Mouse (Mus musculus) natural killer cell, adult 2 months (primary cell): ENCODE results near the gene Cntnap1.
"Not testable (repeated sequence)": the region's sequence is repeated elsewhere in the genome, so short reads cannot be mapped to it uniquely, and the experiment has no call there.

Experiments used
- DNase-seq, 2 experiments: peaks; one replicate each; pipeline ENCODE4 v3.0.0; 2022; ENCODE audit warnings: low spot score in 2 of 2

The Cntnap1 gene

DNA sequence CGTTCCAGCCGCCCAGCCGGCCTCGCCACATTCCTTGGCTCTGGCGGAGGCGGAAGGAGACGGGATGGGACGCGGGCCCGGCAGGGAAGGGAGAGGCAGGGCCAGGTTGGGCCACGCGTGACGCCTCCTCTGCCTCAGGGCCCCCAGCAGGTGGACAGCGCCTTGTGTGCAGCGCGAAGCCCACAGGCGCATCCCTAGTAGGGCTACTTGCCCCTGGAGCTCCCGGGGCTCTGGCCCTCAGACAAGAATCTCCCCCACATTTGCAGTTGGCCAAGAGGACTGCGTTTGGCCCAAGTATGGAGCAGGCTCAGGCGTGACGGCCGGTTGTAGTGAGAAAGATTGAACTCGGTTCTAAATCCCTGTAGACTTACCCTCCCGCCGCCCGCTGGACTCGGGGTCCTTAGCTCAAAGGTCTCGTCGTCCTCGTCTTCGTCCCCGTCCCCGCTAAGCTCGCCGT, at the start of gene Cntnap1:
Gene Cntnap1, plus strand, starts transcription at position 170 of the 457 bp plus-strand sequence.
- DNase-seq, result no peak

DNA sequence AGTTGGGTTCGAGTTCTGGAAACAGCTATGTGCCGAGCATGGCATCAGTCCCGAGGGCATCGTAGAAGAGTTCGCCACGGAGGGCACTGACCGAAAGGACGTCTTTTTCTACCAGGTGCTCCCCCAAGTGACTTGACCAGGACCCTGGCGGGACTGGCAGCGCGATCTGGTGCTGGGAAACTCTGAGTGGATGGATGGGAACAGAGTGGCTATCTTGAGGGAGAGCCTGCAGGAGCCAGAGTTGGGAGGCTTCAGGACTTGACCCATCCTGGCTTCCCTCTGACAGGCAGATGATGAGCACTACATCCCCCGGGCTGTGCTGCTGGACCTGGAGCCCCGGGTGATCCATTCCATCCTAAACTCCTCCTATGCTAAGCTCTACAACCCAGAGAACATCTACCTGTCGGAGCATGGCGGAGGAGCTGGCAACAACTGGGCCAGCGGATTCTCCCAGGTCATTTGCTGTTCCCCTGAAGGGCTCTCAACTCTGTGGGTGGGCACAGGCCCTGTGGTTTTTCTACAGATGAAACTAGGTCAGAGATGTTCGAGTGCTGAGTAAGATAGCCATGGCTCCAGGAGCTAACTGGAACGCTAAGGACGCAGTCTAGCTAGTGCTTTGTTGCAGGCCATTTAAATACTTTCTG, 49.7 kb upstream of the Cntnap1 start:
- DNase-seq, result no peak

DNA sequence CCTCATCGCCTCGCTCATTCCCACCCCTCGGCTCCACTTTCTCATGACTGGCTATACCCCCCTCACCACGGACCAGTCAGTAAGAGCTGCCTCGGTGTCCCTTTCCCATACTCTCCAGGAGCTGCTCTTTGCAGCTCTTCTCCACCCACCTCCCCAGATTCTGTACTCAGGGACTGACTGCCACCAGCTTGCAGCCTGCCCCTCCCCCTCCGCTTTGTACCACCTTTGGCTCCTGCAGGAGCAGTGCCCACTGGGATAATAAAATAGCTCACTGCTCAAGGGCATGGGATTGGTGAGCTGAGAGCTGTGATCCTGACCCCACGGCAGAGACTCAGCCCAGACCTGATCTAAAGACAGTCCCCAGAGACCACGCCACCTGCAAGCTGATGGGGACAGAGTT, 45.8 kb upstream of the Cntnap1 start:
- not testable (repeated sequence) for DNase-seq

DNA sequence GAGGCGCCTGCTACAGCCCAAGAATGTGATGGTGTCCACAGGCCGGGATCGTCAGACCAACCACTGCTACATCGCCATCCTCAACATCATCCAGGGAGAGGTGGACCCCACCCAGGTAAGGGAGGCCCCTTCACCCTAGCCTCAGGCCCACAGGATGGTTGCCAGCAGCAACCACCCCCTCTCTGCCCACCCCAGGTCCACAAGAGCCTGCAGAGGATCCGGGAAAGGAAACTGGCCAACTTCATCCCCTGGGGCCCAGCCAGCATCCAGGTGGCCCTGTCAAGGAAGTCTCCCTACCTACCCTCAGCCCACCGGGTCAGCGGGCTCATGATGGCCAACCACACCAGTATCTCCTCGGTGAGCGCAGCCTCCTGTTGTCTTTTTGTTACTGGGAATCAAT, 45.3 kb upstream of the Cntnap1 start:
- DNase-seq, result not testable (repeated sequence)

DNA sequence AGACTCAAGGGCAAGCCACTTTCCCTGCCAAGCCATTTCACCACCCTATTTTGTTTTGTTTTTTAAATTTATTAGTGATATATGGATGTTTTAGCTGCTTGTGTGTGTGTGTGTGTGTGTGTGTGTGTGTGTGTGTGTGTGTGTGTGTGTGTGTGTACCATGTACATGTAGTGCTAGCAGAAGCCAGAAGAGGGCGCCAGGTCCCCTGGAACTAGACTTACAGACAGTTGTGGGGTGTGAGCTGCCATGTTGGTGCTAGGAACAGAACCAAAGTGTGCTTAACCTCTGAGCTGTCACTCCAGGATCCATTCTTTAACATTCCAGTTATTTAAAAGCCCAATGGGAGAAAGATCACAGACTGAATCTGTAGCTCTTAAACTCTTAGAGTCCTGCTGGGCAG, 43.2 kb upstream of the Cntnap1 start:
- peak in 1 of 2 experiments; percentile 36 for DNase-seq

DNA sequence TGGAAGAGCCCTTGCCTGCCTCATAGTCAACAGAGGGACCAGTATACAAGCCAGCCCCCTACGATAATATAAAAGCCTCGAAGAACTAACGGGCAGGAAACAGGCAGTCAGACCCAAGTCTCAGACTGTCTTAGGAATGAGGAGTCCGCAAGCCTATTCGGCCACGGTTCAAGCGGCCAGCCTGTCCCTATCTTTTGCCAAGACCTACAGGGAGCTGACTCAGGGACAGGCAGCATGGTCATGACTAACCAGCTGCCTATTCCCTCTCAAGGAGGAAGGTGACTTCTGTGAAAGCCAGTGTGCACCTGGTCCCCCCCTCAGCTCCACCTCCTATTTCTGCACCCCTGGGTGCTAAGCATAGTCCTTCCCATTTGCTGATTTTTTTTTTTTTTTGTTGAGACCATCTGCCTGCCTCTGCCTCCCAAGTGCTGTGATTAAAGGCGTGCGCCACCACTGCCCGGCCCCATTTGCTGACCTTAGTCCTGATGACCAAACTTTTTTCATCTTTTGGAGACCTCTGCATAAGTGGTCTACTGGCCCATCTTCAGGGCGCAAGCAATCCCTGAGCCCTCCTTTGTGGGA, 41.2 kb upstream of the Cntnap1 start:
- DNase-seq, result no peak

DNA sequence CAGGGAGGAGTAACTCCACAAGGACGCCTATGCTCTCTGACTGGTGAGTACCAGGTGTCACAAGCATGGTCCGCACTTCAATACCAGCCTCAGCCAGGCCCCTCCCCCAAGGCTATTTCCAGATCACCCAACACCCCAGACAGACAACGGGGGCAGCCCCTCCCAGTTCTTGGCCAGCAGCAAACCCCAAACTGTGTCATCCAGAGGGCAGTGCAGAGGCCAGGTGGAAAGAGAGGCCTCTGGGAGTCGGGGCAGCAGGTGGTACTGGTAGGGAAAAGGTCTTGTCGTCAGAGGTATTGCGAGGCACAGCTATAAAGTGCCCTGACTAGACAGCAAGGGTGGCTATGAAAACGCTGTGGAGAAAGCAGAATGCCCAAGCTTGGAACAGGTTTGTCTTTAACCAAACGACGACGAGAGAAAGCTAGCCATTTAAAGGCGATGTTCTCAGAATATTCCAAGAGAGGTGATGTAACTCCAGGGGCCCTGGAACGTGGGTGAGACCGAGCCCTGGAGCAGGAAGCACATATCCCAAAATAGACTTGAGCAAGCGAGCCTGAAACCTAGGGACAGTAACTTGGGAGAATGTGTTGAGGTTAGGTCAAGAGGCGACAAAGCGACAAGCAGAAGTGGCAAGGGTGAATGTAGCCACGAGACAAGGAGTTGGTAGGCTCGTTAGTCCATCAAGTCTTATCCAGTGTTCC, 40.1 kb upstream of the Cntnap1 start:
- DNase-seq, result no peak

DNA sequence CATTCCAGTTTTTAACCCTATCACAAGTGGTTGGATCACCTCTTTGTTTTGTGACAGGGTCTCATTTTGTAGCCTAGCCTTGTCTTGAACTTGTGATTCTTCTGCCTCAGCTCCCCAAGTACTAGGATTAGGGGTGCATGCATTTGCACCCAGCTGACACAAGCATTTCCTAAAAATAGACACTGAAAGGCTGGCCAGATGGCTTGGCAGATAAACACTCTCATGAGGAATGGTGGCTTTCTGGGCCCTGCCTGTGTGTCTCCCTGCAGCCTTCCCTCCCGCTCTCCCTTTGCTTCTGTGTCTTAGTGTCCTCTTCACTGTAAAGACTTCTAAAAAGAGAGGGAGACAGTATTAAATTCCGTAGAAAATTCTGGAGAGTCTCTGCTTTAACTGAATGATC, 39.1 kb upstream of the Cntnap1 start:
- DNase-seq, result no peak

DNA sequence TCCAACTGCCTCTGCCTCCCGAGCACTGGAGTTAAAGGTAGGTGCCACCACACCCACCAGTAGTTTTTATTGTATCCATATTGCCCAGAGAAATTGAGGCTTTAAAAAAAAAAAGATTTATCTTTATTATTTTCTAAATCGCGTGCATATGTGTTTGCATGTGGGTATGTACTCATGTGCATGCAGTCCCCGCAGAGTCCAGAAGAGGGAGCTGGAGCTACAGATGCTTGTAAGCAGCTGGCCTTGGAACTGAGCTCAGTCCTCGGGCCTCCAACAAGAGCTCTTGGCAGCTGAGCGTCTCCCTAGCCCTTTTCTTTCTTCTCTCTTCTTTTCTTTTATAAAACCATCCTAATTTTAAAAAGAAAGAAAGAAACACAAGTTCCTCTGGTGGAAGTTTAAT, 38.6 kb upstream of the Cntnap1 start:
- no peak for DNase-seq

DNA sequence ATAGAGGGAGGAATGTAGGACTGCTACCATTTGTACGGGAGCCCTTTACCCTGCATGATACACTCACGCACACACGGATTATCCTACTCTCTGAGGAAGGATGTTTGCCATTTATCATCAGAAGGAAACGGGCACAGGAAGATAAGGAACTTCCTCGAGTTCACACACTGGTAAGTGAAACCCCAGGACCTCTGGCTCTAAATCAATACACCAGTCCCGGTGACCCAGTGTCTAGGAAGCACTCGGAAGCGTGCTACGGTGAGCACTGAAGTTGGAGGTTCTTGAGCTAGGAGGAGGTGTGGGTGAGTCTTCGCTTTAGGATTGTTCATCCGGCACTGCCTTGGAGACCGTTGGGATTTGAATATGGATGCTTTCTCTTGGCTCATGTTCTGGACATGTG, 37.3 kb upstream of the Cntnap1 start:
- no peak for DNase-seq

DNA sequence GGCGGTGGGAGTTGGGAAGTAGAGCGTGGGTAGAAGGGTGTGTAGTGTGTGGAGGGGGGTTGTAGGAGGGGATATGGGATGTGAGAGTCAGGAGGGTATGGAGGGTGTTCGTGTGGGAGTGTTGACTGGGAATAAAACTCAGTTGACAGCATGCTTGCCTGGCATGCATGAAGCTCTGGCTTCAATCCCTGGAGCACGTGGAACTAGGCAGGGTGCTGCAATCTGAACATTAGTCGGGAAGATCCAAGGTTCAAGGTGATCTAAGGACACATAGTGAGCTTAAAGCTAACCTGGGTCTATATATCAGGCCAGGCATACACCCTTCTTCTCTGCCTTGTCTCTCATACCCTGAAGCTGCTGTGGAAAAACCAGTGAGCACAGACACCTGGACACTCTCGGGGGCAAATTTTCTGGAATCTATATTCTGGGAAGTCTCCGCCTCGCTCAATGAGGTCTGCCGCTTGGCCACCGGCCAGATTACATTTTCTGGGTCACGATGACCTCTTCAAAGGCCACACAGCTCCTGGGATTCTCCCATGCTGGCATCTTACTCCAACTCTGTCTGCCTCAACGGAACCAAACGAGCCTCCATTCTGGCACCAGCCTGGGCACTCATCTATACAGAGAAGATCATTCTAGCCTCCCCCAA, 36.0 kb upstream of the Cntnap1 start:
- no peak for DNase-seq

DNA sequence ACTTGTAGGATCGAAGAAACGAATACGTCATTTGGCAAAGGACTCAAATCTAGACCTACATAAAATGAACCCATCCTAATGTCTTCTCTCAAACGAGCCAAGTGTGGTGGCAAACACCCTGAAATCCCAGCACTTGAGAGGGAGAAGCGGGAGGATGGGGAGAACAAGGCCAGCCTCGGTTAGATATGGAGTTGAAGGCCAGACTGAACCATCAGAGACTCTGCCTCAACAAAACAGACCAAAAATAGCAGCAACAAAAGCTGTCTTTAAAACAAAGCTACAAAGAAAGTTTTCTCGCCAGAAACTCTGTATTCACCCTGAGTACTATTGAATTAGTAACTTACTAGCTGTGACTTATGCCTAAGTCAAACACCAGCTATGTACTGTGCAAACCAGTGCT, 33.3 kb upstream of the Cntnap1 start:
- DNase-seq, result no peak

DNA sequence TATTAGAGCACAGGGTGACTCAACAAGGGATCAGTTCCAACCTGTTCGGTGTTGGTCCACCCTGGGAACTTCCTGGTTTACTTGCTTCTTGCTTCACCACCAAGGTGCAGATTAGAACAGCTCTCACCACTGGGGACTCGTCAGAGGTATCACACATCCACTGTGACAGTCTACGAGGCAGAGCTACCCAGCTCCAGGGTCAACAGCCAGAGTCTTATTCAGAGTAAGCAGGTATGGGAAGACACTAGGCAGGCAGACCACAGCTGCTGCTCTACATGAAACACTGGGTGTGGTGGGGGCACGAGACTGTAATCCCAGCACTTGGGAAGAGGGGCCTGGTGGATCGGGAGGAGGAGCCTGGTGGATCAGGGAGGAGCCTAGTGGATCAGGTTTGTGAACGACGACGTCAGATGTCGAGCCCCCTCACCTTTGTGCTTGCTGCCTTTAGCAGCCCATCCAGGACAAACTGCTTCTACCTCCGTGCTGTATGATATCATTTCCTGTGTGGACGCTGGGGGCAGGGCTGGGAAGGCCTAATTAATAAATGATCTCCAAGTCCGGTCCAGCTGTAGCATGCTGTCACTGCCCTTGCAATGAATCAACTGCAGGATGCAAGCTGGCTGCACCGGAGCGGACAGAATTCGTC, 31.7 kb upstream of the Cntnap1 start:
- no peak for DNase-seq

DNA sequence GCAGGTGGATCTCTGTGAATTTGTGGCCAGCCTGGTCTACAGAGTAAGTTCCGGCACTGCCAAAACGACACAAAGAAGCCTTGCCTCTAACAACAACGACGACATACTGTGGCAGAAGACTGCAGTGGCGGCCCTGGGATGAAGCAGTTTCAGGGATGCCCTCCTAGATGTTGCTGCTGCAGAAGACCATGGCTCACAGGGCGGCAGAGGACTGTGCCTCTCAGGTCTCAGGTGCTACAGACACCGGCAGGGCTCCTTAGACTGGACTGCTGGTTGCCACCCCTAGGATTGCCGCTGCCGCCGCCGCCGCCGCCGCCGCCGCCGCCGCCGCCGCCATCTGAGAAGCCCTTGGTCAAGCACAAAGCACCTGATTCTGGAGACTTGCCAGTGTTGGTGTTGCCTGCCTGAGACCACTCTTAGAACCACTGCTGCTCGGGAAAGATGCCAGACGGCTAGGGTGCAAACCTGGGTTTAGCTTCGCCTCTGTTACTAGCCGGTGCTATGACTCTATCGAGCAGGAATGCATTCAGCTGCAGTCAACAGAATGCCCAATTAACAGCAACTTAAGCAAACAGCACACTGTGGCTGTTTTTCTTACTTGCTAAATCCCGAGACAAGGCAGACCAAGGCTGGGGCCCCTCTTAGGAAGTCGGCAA, 30.0 kb upstream of the Cntnap1 start:
- no peak for DNase-seq

DNA sequence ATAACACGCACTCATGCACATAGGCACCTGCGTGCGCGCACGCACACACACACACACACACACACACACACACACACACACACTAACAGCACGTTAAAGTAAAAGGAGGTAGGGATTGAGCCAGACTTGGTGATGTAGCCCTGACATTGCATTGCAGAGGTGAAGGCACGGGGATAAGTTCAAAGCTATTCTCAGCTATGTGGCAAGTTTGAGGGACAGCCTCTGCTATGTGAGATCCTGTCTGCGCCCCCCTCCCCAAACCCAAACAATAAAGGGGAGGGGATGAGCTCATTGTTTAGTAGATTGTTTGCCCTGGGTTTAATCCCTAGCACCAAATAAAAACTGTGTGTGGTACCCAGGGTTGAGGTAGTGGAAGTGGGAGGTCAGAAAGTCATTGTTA, 29.2 kb upstream of the Cntnap1 start:
- no peak for DNase-seq

DNA sequence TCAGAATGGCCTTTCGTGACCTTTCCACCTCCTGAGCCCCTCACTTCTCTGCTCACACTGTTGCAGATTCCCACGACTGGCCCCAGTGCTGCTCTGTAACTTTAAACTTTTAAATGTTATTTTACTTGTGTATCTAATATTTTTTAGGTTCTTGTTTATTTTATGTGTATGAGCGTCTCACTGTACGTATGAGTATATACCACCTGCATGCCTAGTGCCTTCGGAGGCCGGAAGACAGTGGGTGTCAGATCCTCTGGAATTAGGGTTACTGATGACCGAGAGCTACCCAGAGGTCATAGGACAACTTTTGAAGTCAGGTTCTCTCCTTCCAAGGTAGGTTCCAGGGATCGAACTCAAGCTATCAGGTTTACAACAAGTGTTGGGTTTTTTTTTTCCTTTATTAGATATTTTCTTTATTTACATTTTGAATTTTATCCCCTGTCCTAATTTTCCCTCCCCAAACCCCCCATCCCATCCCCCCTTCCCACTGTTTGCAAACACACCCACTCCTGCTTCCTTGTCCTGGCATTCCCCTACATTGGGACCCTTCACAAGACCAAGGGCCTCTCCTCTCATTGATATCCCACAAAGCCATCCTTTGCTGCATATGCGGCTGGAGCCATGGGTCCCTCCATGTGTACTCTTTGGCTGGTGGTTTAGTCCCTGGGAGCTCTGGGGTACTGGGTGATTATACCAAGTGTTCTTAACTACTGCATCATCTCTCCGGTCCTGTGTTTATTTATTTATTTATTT, 27.9 kb upstream of the Cntnap1 start:
- no peak for DNase-seq

DNA sequence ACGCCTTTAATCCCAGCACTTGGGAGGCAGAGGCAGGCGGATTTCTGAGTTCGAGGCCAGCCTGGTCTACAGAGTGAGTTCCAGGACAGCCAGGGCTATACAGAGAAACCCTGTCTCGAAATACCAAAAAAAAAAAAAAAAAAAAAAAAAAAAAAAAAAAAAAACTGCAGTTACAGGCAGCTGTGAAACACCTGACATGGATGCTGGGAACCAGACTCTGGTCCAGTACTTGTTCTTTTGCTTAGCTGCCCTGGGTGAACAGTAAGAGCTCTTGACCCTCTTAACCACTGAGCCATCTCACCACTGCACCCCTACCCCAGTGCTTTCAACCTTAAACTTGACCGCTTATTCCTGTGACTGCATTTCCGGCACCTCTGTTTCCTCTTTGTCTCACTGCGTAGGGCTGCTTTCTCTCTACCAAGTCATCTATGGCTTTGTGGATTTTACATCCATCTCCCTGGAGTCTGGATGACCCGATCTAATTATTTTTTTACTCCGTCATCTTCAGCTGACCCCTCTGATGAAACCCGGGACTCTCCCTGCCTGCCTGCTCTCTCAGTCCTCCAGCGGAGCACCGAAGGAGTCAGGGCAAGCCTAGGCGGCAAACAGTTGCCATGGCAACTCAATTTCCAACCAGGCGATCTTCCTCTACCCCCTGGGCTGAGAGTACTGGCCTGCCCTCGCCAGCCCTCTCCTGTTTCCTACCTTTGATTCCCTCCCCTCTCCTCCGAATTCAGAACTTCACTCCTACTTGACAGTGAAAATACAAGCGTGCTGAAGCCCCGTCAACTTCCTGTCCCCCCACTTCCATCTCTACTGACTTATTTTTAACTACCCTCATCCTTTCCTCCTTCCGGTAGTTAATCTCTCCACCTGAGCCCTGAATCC, 26.7 kb upstream of the Cntnap1 start:
- peak; percentile 53 to 63 for DNase-seq

DNA sequence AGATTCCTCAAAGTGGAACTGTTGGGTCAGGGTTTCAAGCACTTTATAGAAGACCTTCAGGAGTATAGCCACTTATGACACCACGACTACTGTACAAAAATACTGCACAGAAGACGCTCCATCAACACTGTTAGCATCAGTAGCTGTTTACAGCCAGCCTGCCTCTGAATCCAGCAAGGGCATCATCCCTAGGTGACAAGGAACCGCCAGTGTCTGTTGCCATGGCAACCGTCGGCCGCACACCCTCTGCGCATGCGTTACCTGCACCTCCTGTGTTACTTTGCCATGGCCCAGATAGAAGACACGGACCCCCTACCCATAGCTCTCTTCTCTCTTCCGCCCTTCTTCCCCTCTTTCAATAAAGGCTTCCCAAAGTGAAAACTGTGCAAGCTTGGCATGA, 23.9 kb upstream of the Cntnap1 start:
- no peak for DNase-seq

DNA sequence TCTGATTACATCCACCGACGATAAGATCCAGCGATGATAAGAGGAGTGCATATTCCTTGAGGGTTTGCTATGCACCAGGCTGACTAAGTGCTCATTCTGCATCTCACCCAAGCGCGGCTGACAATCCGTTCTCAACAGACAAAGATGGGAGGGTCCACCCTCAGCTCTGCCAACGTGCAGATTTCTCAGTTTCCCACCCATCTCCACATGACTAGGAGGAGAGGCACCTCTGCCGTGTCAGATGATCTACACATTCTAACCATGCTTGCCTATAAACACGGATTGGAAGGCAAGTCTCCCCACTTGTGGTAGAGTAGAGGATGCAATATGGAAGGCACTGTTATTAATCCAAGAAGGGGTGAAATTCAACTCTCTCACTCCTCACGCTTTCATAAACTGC, 21.6 kb upstream of the Cntnap1 start:
- DNase-seq, result no peak
